Mouse (Mus musculus) thymus, adult 2 months (tissue): ENCODE measurements around the gene Ssh2. TPM values are rescaled to one million over a fixed set of nuclear protein-coding genes. Genes with fewer than 3 reads are reported as not detected.

Experiments used
- DNase-seq: peaks from one replicate; pipeline ENCODE4 v3.0.0; 2021
- H3K27ac ChIP-seq: fragments of 200-500 bp; 2 replicates; pipeline ENCODE4 v1.5.1; 2012; ENCODE audit warnings: low read length, control low read depth; ENCODE audit not compliant: control insufficient read depth, insufficient read depth
- H3K27me3 ChIP-seq: fragments of 200-500 bp; 2 replicates; pipeline ENCODE4 v1.6.1; 2012; ENCODE audit warnings: mild to moderate bottlenecking, low read length, moderate library complexity, mixed read lengths; ENCODE audit not compliant: control insufficient read depth, insufficient read depth
- H3K36me3 ChIP-seq: fragments of 200-500 bp; 2 replicates; pipeline ENCODE4 v1.6.1; 2012; ENCODE audit warnings: mild to moderate bottlenecking, low read length, moderate library complexity; ENCODE audit not compliant: control insufficient read depth, insufficient read depth
- H3K4me1 ChIP-seq: fragments of 200-500 bp; replicated peaks from 2 replicates; pipeline ENCODE4 v1.6.1; 2012; ENCODE audit warnings: low read length; ENCODE audit not compliant: control insufficient read depth, insufficient read depth
- H3K4me3 ChIP-seq: fragments of 200-500 bp; 2 replicates; pipeline ENCODE4 v1.5.1; 2012; ENCODE audit warnings: mild to moderate bottlenecking, low read length, control low read depth, moderate library complexity; ENCODE audit not compliant: control insufficient read depth, insufficient read depth
- CTCF ChIP-seq: fragments of 200-500 bp; IDR thresholded peaks from 2 replicates; pipeline ENCODE4 v1.5.1; 2012; ENCODE audit warnings: mild to moderate bottlenecking, control low read depth, low read length, moderate library complexity, borderline replicate concordance; ENCODE audit not compliant: control insufficient read depth, poor library complexity, insufficient read depth; ENCODE audit errors: extremely low read depth
- POLR2A ChIP-seq: fragments of 200-500 bp; IDR thresholded peaks from 2 replicates; pipeline ENCODE4 v1.6.1; 2012; ENCODE audit warnings: mild to moderate bottlenecking, low read length, control low read depth, moderate library complexity; ENCODE audit not compliant: control insufficient read depth, poor library complexity, insufficient read depth; ENCODE audit errors: extremely low read depth
- WGBS: fragments of 180-500 bp; shearing (Covaris S2); methylation state at CpG from one replicate; pipeline ENCODE4 v1.1.7; 2018; 5-methylcytosine and 5-hydroxymethylcytosine counted together
- polyA plus RNA-seq: library from polyadenylated mRNA; depleted of rRNA; stranded (reverse); fragments of >200 nt; gene quantifications from 2 replicates; pipeline ENCODE4 v1.2.3, GENCODE M21; 2012

The Ssh2 gene
- polyA plus RNA-seq, 1 experiment, result 28.6 TPM

GRCm38 (mm10) chr11:77491123-77491501 lies 275.0 kb downstream of the Ssh2 start:
- under 1% methylated on average over 13 of the region's 13 CpGs for WGBS
- Histone ChIP-seq H3K36me3 (no peaks in the 10 kb centered on the region), H3K4me1 (peaks cover 45% of the 10 kb centered on the region), H3K4me3 (peak overlapping the region; percentile 18; the same call in 1 of the 2 replicates), H3K27me3 (no peaks in the 10 kb centered on the region; the same call in 1 of the 2 replicates), H3K27ac (no peak overlapping the region)
- TF ChIP-seq CTCF, result peak; percentile 97
- TF ChIP-seq POLR2A, result no peak
- peak; percentile 95 for DNase-seq

GRCm38 (mm10) chr11:77491502-77492291 lies 275.6 kb downstream of the Ssh2 start:
- Histone ChIP-seq H3K4me3 (peak overlapping the region; percentile 18), H3K36me3 (no peaks in the 10 kb centered on the region), H3K27me3 (no peaks in the 10 kb centered on the region; the same call in 1 of the 2 replicates), H3K27ac (no peak overlapping the region), H3K4me1 (peaks cover 43% of the 10 kb centered on the region)
- TF ChIP-seq POLR2A (no peak), CTCF (no peak)
- peak; percentile 33 for DNase-seq
- under 1% methylated on average over 23 of the region's 23 CpGs for WGBS

GRCm38 (mm10) chr11:77492311-77492871 lies 276.3 kb downstream of the Ssh2 start:
- H3K4me1 ChIP-seq, result peaks cover 43% of the 10 kb centered on the region
- TF ChIP-seq CTCF, result no peak
- no peak for TF ChIP-seq POLR2A
- peak overlapping the region; percentile 2; the same call in 1 of the 2 replicates for H3K27ac ChIP-seq
- H3K36me3 ChIP-seq, result no peaks in the 10 kb centered on the region
- peak; percentile 59 for DNase-seq
- WGBS, result under 1% methylated on average over 18 of the region's 18 CpGs
- H3K27me3 ChIP-seq, result no peaks in the 10 kb centered on the region; the same call in 1 of the 2 replicates
- peak overlapping the region; percentile 61 for H3K4me3 ChIP-seq

- Histone ChIP-seq H3K4me1 (peaks cover 44% of the 10 kb centered on the region), H3K27me3 (no peaks in the 10 kb centered on the region; the same call in 1 of the 2 replicates), H3K4me3 (peak overlapping the region; percentile 61), H3K27ac (peak overlapping the region; percentile 2; the same call in 1 of the 2 replicates), H3K36me3 (no peaks in the 10 kb centered on the region)
- peak; percentile 73 for TF ChIP-seq POLR2A
- TF ChIP-seq CTCF, result peak; percentile 74; the same call in 1 of the 2 replicates
- peak; percentile 93 for DNase-seq
- WGBS, result 1% methylated on average over 31 of the region's 32 CpGs
Observed at GRCm38 (mm10) chr11:77492911-77493332, 276.8 kb downstream of the Ssh2 start.

GRCm38 (mm10) chr11:77493512-77494343 lies 277.6 kb downstream of the Ssh2 start, which contains the start of gene Git1:
Gene Git1, plus strand, starts transcription at chr11:77493562.
- H3K36me3 ChIP-seq, result no peaks in the 10 kb centered on the region
- peak; percentile 54 for DNase-seq
- peaks cover 41% of the 10 kb centered on the region for H3K4me1 ChIP-seq
- WGBS, result 3% methylated on average over 73 of the region's 74 CpGs
- TF ChIP-seq CTCF (no peak), POLR2A (no peak)
- H3K4me3 ChIP-seq, result peak within 1 kb of the TSS; percentile 72
- H3K27me3 ChIP-seq, result no peaks in the 10 kb centered on the region; the same call in 1 of the 2 replicates
- H3K27ac ChIP-seq, result peak within 1 kb of the TSS; percentile 2; the same call in 1 of the 2 replicates

DNA sequence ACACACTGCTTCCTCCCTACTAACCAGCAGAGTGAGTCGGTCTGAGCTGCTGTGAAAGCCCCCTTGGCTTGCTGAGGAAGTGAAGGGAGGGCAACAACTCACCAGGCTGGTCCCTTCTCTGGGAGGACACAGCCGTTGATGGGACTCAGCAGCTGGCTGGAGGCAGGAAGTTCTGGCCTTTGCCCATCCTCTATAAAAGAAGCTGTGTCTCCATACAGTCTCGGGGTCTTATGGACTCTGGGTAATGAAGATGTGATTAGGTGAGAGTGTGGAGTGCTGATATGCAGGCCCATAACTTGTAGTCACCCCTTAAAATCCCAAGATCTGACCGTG lies 278.2 kb downstream of the Ssh2 start:
- no peak for TF ChIP-seq CTCF
- TF ChIP-seq POLR2A, result no peak
- no peaks in the 10 kb centered on the region for H3K27me3 ChIP-seq
- peaks cover 35% of the 10 kb centered on the region for H3K4me1 ChIP-seq
- 22% methylated on average over 4 of the region's 4 CpGs for WGBS
- DNase-seq, result no peak
- H3K27ac ChIP-seq, result no peak overlapping the region
- peak overlapping the region; percentile 72 for H3K4me3 ChIP-seq
- H3K36me3 ChIP-seq, result no peaks in the 10 kb centered on the region
